Mouse (Mus musculus): ENCODE results near the gene Aplp2. TPM values are rescaled to one million over a fixed set of nuclear protein-coding genes. Genes with fewer than 3 reads are reported as not detected.

Gene Aplp2
- polyA plus RNA-seq, 1 experiment from 2014 or later: 233 TPM

DNA sequence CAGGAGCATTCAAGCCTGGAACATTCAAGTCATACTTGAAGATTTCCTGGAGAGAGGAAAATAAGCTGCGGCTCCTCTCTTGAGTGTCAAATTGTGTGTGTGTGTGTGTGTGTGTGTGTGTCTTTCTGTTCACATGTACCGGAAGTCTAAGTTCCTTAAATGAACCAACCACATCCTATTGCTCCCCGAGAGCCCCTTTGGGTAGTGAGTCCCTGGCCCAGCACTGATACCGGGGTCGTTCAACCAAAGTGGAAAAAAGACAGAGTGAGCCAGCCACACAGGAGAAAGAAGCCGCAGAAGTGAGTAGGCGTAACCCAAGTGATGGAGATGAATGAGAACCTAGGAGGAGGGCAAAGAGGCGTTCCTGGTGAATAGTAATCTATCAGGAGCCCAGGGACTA, 81.7 kb downstream of the Aplp2 start:
- Histone ChIP-seq H3K36me3 (ENCODE audit: control insufficient read depth, insufficient read depth, low read length) (no peaks in the 10 kb centered on the region), H3K4me1 (ENCODE audit: control insufficient read depth, insufficient read depth, low read length) (peaks cover 9% of the 10 kb centered on the region), H3K9me3 (ENCODE audit: control insufficient read depth, low read length) (no peaks in the 10 kb centered on the region), H3K4me3 (ENCODE audit: low read depth, low read length) (no peak overlapping the region), H3K27ac (ENCODE audit: low read depth, low read length) (no peak overlapping the region), H3K9ac (ENCODE audit: low read length) (no peak overlapping the region), H3K4me2 (no peak overlapping the region), H3K27me3 (ENCODE audit: control insufficient read depth, insufficient read depth, low read length) (peaks cover 34% of the 10 kb centered on the region)
- 78% methylated on average over 8 of the region's 8 CpGs for WGBS
- no peak for DNase-seq (ENCODE audit: low spot score, missing footprints)
- ATAC-seq (ENCODE audit: low FRiP score): no peak

DNA sequence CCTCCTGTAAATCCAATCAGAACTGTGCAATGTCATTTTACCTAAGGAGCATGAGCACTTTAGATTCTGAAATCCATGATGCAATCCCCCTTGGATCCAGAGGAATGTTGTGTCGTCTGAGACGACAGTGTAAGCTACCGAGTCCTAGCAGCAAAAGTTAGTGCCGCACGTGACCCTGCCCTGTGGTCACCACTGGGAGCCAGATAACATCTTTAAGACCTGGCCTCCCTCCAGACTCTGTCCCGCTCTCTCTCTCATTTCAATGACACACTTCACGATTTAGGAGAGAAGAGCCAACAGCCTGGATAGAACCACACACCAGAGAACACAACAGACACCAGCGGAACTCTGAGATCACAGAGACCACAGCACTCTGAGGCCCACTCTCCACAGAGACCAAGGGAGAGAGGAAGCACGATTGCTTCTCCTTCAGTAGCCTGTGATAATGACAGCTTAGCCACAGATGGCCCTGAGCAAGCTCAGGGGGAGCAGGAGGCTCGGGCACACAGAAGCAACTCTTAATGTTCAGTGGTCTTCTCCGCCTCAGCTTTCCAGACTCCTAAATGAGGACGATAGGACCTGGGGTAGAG, 83.6 kb downstream of the Aplp2 start:
- Histone ChIP-seq H3K27me3 (ENCODE audit: control insufficient read depth, insufficient read depth, low read length) (peaks cover 34% of the 10 kb centered on the region), H3K27ac (ENCODE audit: low read depth, low read length) (no peak overlapping the region), H3K4me1 (ENCODE audit: control insufficient read depth, insufficient read depth, low read length) (peaks cover 9% of the 10 kb centered on the region), H3K9ac (ENCODE audit: low read length) (no peak overlapping the region), H3K4me3 (ENCODE audit: low read depth, low read length) (no peak overlapping the region), H3K9me3 (ENCODE audit: control insufficient read depth, low read length) (no peaks in the 10 kb centered on the region), H3K4me2 (no peak overlapping the region), H3K36me3 (ENCODE audit: control insufficient read depth, insufficient read depth, low read length) (no peaks in the 10 kb centered on the region)
- ATAC-seq (ENCODE audit: low FRiP score) (no peak), DNase-seq (ENCODE audit: low spot score, missing footprints) (no peak)
- 88% methylated on average over 12 of the region's 12 CpGs for WGBS

DNA sequence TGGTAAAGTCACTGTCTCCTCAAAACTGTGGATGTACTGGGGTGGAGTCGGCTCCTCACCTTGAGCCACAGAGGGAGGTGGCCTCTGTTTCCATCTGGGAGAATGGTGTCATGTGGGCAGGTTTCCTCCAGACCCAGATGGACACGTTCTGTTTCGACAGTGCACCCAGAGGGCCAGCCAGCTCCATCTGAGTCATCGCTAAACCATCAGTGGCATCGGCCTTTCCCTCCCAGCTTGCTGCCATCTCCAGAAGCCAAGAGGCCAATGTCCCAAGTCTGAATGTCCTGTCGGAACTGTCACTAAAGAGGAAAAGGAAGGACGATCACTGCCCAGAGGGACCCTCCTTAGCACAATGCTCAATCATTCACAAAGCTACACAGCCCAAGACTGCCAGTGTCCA, 85.5 kb downstream of the Aplp2 start:
- Histone ChIP-seq H3K4me1 (ENCODE audit: control insufficient read depth, insufficient read depth, low read length) (peaks cover 2% of the 10 kb centered on the region), H3K4me2 (no peak overlapping the region), H3K36me3 (ENCODE audit: control insufficient read depth, insufficient read depth, low read length) (no peaks in the 10 kb centered on the region), H3K9ac (ENCODE audit: low read length) (no peak overlapping the region), H3K27me3 (ENCODE audit: control insufficient read depth, insufficient read depth, low read length) (peaks cover 16% of the 10 kb centered on the region), H3K4me3 (ENCODE audit: low read depth, low read length) (no peak overlapping the region), H3K27ac (ENCODE audit: low read depth, low read length) (no peak overlapping the region), H3K9me3 (ENCODE audit: control insufficient read depth, low read length) (no peaks in the 10 kb centered on the region)
- no peak for ATAC-seq (ENCODE audit: low FRiP score)
- no peak for DNase-seq (ENCODE audit: low spot score, missing footprints)
- 89% methylated on average over 7 of the region's 7 CpGs for WGBS

DNA sequence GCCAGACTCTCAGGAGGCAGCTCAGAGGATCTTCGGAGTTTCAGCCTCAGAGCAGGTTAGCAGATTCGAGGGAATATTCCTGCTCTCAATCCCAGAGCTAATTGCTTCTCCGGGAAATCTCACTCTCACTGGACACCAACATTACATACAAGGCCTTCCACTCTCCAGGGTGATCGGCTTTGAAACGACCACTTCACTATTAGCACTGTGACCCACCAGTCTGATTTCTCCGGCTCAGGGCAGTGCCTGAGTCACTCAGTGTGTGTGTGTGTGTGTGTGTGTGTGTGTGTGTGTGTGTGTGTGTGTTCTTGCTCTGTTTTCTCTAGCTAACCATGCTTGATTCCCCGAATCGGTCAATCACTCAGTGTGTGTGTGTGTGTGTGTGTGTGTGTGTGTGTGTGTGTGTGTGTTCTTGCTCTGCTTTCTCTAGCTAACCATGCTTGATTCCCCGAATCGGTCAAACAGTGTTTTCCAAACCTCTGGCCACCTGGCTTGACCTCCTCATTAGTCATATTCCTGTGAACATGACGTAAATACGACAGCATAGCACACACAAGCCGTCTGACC, 89.1 kb downstream of the Aplp2 start:
- 76% methylated on average over 13 of the region's 13 CpGs for WGBS

DNA sequence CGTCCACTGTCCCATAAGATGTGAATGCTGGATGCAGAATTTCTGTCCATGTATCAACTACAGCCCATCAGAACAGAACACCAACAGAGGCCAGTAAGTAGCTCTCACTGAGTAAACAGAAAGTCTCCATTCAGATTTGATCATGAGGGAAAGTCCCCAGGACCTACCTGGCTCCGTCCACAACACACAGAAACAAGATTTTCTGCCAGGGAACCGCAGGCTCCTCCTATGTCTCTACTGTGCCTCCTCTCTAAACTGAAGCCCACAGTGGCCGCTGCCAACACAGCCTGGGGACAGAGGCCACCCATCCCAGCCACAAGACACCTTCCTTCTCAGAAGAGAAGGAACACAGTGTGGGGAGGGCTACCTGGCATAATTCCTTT, 91.1 kb downstream of the Aplp2 start:
- DNase-seq (ENCODE audit: low spot score, missing footprints): no peak
- H3K4me3 ChIP-seq (ENCODE audit: low read depth, low read length): no peak overlapping the region
- no peaks in the 10 kb centered on the region for H3K36me3 ChIP-seq (ENCODE audit: control insufficient read depth, insufficient read depth, low read length)
- no peak for ATAC-seq (ENCODE audit: low FRiP score)
- H3K4me1 ChIP-seq (ENCODE audit: control insufficient read depth, insufficient read depth, low read length): no peaks in the 10 kb centered on the region
- H3K9ac ChIP-seq (ENCODE audit: low read length): no peak overlapping the region
- no peaks in the 10 kb centered on the region for H3K27me3 ChIP-seq (ENCODE audit: control insufficient read depth, insufficient read depth, low read length)
- whole genome bisulfite sequencing: 68% methylated on average over 4 of the region's 4 CpGs
- no peak overlapping the region for H3K4me2 ChIP-seq
- no peak overlapping the region for H3K27ac ChIP-seq (ENCODE audit: low read depth, low read length)
- H3K9me3 ChIP-seq (ENCODE audit: control insufficient read depth, low read length): no peaks in the 10 kb centered on the region

More for the DNA sequence above, 89.1 kb downstream of the Aplp2 start:
- Histone ChIP-seq H3K9ac (ENCODE audit: low read length) (no peak overlapping the region), H3K9me3 (ENCODE audit: control insufficient read depth, low read length) (no peaks in the 10 kb centered on the region), H3K27me3 (ENCODE audit: control insufficient read depth, insufficient read depth, low read length) (no peaks in the 10 kb centered on the region), H3K4me2 (no peak overlapping the region), H3K36me3 (ENCODE audit: control insufficient read depth, insufficient read depth, low read length) (no peaks in the 10 kb centered on the region), H3K4me3 (ENCODE audit: low read depth, low read length) (no peak overlapping the region), H3K4me1 (ENCODE audit: control insufficient read depth, insufficient read depth, low read length) (no peaks in the 10 kb centered on the region), H3K27ac (ENCODE audit: low read depth, low read length) (no peak overlapping the region)
- ATAC-seq (ENCODE audit: low FRiP score): no peak
- no peak for DNase-seq (ENCODE audit: low spot score, missing footprints)

DNA sequence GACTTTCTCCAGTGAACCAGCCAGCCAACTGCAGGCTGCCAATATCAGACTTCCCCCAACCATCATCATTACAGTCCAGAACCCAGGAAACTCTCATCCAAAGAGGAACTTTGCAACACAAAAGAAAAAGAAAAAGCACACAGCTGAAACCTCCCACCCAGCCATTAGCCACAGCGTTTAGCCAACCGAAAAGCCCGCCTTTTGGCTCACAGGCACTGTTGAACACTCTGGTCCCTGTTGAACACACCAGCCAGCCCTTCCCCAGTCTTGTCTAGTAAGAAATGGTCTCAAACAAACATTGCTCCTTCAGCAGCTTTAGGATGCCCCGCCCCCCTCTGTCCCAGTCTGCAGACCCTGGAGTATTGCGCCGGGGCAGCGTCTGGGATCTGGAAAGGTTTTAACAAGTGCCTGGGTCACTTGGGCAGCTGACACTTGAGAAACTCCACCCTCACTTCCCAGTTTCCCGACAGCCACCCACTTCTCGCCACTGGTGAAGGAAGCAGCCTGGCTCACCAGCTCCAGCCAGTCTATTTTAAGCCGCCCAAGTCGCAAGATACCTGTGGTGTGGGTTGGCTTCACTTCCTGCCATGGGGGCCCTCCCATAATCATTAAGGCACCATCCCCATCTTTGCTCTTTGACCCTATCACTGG, 91.6 kb downstream of the Aplp2 start:
- Histone ChIP-seq H3K4me2 (no peak overlapping the region), H3K36me3 (ENCODE audit: control insufficient read depth, insufficient read depth, low read length) (no peaks in the 10 kb centered on the region), H3K4me1 (ENCODE audit: control insufficient read depth, insufficient read depth, low read length) (no peaks in the 10 kb centered on the region), H3K9ac (ENCODE audit: low read length) (no peak overlapping the region), H3K4me3 (ENCODE audit: low read depth, low read length) (no peak overlapping the region), H3K27ac (ENCODE audit: low read depth, low read length) (no peak overlapping the region), H3K27me3 (ENCODE audit: control insufficient read depth, insufficient read depth, low read length) (no peaks in the 10 kb centered on the region), H3K9me3 (ENCODE audit: control insufficient read depth, low read length) (no peaks in the 10 kb centered on the region)
- WGBS: 59% methylated on average over 11 of the region's 11 CpGs
- no peak for DNase-seq (ENCODE audit: low spot score, missing footprints)
- no peak for ATAC-seq (ENCODE audit: low FRiP score)

DNA sequence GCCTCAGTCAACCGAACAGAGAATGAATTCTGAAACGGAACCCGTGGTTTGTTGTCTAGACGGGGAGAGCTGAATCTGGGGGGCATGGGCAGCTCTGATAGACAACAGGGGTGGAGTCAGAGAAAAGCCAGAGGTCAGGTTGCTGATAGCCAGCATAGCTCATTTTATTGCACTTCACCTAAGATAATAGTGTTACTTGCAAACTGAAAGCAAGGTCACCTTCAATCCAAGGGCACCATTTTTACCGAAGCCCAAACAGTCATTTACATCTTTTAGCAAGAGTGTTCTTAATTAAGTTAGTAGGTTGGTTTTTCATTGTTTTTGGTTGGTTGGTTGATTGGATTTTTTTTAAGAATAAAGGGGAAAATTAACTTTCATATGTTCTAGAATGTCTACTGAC, 92.2 kb downstream of the Aplp2 start:
- no peak overlapping the region for H3K4me3 ChIP-seq (ENCODE audit: low read depth, low read length)
- no peak overlapping the region for H3K4me2 ChIP-seq
- WGBS: 83% methylated on average over 5 of the region's 5 CpGs
- ATAC-seq (ENCODE audit: low FRiP score) (no peak), DNase-seq (ENCODE audit: low spot score, missing footprints) (no peak)
- H3K36me3 ChIP-seq (ENCODE audit: control insufficient read depth, insufficient read depth, low read length): no peaks in the 10 kb centered on the region
- no peak overlapping the region for H3K9ac ChIP-seq (ENCODE audit: low read length)
- H3K27me3 ChIP-seq (ENCODE audit: control insufficient read depth, insufficient read depth, low read length): no peaks in the 10 kb centered on the region
- H3K9me3 ChIP-seq (ENCODE audit: control insufficient read depth, low read length): no peaks in the 10 kb centered on the region
- H3K4me1 ChIP-seq (ENCODE audit: control insufficient read depth, insufficient read depth, low read length): no peaks in the 10 kb centered on the region
- no peak overlapping the region for H3K27ac ChIP-seq (ENCODE audit: low read depth, low read length)

DNA sequence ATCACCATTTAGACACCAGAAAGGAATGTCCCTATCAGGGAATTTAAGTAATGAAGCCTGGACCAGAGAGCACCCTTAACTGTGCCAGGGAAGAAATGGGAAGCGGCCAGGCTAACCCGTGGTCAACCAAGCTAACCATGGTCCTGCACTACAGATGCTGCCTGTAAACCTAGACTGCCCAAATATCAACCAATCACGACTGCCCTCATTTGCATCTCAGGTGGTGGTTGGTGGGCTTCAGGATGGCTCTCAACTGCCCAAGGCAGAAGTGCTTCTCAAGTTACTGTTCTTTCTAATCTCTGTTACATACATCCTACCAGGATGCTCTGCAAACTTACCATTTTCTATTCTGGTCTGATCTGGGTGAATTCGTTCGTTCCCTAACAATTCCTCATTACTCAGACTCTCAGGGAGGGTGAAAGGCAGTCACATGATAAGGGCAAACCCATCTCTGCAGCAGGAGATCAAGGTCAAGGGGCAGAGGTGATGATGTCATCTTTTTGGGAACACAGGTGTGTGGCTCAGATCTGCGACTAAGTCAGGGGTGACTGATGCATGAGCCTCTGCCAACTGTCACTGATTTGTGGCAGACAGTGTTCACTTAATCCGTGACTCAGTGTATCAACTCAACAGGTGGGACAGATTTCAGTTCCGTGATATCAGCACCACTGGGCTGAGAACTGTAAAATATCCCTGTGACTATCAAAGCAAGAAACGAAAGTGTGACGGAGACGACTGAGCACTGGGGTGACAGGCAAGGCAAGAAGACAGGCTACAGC, 92.9 kb downstream of the Aplp2 start:
- WGBS: 41% methylated on average over 11 of the region's 11 CpGs
- no peak for DNase-seq (ENCODE audit: low spot score, missing footprints)
- Histone ChIP-seq H3K27ac (ENCODE audit: low read depth, low read length) (no peak overlapping the region), H3K4me3 (ENCODE audit: low read depth, low read length) (no peak overlapping the region), H3K4me1 (ENCODE audit: control insufficient read depth, insufficient read depth, low read length) (no peaks in the 10 kb centered on the region), H3K36me3 (ENCODE audit: control insufficient read depth, insufficient read depth, low read length) (no peaks in the 10 kb centered on the region), H3K9me3 (ENCODE audit: control insufficient read depth, low read length) (no peaks in the 10 kb centered on the region), H3K4me2 (no peak overlapping the region), H3K27me3 (ENCODE audit: control insufficient read depth, insufficient read depth, low read length) (no peaks in the 10 kb centered on the region), H3K9ac (ENCODE audit: low read length) (no peak overlapping the region)
- ATAC-seq (ENCODE audit: low FRiP score): no peak

DNA sequence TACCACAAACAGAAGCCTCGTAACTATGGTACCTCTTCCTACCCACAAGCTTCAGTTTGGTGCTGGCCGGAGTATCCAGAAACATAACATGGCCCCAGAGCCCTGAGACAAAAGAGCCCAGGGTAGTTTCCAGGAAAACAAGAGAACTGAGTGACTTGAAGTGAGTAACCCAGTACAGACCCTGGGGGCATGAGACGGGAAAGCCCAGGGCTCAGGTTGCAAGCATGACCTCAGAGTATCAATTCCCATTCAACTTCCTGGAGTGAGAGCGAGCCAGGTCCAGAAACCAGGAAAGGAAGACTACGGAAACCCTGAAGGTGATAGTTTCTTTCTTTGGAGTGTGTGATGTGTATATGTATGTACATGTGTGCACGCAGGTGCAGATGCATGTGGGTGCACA, 94.1 kb downstream of the Aplp2 start:
- Histone ChIP-seq H3K4me1 (ENCODE audit: control insufficient read depth, insufficient read depth, low read length) (no peaks in the 10 kb centered on the region), H3K9me3 (ENCODE audit: control insufficient read depth, low read length) (no peaks in the 10 kb centered on the region), H3K4me2 (no peak overlapping the region), H3K9ac (ENCODE audit: low read length) (no peak overlapping the region), H3K36me3 (ENCODE audit: control insufficient read depth, insufficient read depth, low read length) (no peaks in the 10 kb centered on the region), H3K4me3 (ENCODE audit: low read depth, low read length) (no peak overlapping the region), H3K27me3 (ENCODE audit: control insufficient read depth, insufficient read depth, low read length) (no peaks in the 10 kb centered on the region), H3K27ac (ENCODE audit: low read depth, low read length) (no peak overlapping the region)
- 90% methylated on average over 6 of the region's 6 CpGs for WGBS
- ATAC-seq (ENCODE audit: low FRiP score): no peak
- no peak for DNase-seq (ENCODE audit: low spot score, missing footprints)

Measured in midbrain, embryonic 11.5 days (tissue).